Mouse (Mus musculus) CD4-positive helper T cell, adult 2 months (primary cell): ENCODE results near the gene Stam.

ENCODE experiments used
- DNase-seq: peaks from one replicate; pipeline ENCODE4 v3.0.0-alpha.2; 2012; ENCODE audit warnings: low read depth, missing footprints, low spot score

The Stam gene

DNA sequence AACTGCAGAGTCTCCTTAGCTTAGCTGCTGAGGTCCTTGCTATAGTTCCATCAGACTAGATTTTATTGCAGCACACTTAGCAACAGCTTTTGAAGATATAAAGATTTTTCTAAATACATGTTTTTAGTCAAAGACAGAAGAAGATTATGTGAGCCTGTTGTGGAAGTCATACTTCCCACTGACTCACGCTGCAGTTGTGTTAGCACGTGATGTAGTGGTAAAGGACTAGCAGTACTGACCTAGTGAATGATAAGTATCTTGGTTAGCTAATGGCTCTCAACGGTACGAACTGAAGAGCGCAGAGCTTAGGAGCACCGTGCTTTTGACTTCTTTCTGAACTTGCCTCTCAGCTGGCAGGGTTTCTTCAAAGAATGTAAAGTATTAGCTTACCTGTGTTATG, 52.5 kb downstream of the Stam start:
- DNase-seq, result no peak

- DNase-seq, result no peak
Measured at GRCm38 (mm10) chr2:14127629-14128028, 53.7 kb downstream of the Stam start.

- DNase-seq, result peak; percentile 53
Measured at GRCm38 (mm10) chr2:14130641-14131339, 56.9 kb downstream of the Stam start.

DNA sequence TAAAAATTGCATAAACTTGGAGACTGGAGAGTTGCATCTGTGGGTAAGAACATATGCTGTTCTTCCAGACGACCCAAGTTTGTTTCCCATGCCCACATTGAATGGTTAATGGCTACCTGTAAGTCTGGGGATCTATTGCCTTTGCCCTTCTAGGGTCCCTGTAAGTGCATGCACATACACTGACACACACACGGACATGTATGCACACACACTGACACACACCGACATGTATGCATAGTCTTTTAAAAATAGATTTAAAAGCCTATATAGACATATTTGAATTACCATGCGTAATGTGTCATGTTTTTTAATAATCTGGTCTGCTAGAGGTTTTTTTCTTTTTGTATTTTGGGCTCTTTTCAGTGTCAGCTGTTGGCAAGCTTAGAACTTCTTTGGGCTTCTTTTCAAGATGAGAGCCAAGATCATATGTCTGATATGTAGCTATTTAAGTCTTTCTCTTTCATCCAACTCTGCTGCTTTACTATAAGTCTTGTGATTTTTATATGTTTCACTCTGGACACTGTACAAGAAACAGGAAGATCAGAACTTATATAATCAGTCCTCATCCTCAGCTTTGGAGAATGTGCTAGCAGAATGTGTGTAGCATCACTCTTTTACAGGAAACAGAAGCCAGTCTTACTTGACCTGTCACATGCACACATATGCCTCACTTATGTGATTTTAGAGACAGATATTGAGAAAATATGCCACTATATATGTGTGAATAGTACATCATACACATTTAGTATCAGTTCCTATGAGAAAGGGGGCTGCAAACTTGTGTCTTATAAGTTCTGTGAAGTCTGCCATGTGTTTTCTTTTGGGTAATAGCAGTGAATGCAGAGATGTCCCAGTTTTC, 58.8 kb downstream of the Stam start:
- no peak for DNase-seq

DNA sequence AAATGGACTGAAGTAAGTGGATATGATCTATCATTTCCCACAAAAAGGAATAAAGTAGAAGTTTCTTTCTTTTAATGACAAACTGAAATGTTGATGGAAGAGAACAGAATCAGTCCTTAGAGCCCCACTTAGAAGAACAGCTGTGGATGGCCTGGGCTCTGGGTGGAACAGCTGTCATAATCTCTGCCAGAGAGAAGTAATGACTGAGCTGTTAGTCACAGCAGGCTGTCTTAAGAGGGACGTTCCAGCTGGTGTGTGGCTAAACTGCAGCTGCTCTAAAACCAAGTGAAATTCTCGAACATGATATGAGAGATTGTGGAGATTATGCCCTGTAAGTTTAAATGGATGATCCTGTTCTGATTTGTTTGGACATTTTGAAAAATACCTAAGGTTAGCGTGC, 63.0 kb downstream of the Stam start:
- no peak for DNase-seq

GRCm38 (mm10) chr2:14139590-14139989, 65.7 kb downstream of the Stam start:
- DNase-seq, result no peak

- no peak for DNase-seq
Measured at GRCm38 (mm10) chr2:14140044-14140443, 66.1 kb downstream of the Stam start.

DNA sequence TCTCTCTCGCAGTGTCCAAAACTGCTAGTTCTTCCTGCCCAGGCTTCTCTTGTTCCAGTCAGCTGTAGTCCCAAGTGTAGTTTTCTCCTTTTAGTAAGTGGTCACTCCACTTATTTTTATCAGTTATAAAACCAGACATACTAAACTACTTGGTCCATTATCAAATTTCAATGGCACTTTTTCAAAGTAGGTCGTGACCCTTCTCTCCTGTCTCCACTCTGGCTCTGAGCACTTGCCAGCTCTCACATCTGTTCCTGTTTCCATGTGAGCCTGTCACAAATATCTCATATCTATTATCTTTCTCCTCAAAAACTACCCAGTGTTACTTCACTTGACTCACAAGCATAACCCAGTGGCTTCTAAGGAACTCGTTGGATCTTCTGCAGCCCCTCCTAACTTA, 71.4 kb downstream of the Stam start:
- no peak for DNase-seq

DNA sequence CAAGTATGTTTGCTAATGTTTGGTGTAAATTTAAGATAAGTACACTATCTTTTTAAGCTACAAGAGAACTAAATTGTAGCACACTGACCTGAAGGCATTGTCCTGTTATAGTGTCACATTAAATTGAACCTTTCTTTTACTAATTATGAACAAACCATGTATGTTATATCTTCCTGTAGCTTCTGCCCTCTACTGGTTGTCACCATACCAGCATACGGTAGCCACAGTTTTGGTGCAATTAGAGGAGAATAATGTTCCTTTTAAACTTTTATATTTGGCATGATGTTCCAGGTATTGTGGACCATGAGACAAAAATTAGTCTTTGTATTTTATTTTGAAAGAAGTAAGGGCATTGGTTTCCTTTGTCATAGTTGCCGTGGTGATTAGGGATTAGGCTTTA, 73.0 kb downstream of the Stam start:
- peak; percentile 14 for DNase-seq

- no peak for DNase-seq
Measured at GRCm38 (mm10) chr2:14150829-14151228, 76.9 kb downstream of the Stam start.

DNA sequence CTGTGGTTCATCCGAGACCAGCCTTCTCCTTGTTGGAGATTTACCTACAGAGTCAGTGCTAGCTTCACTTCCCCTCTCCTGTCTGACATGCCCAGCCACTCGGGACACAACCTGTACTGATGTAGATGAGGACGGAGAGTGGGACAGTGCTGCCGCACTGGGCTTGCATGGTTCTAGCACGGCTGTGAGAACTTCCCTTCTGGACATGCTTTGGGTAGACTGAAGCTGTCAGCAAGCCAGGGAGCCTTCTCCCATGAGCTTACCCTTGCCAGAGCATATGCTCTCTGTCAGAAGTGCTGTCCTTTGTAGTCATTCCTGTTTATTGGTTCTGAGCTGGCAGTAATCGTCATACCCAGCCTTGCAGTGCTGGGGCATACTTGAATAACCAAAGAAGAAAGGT, 78.0 kb downstream of the Stam start:
- no peak for DNase-seq

GRCm38 (mm10) chr2:14159047-14159446, 85.1 kb downstream of the Stam start:
- no peak for DNase-seq

GRCm38 (mm10) chr2:14159756-14160155, 85.9 kb downstream of the Stam start:
- DNase-seq, result no peak

GRCm38 (mm10) chr2:14164459-14165030, 90.6 kb downstream of the Stam start:
- DNase-seq, result no peak

DNA sequence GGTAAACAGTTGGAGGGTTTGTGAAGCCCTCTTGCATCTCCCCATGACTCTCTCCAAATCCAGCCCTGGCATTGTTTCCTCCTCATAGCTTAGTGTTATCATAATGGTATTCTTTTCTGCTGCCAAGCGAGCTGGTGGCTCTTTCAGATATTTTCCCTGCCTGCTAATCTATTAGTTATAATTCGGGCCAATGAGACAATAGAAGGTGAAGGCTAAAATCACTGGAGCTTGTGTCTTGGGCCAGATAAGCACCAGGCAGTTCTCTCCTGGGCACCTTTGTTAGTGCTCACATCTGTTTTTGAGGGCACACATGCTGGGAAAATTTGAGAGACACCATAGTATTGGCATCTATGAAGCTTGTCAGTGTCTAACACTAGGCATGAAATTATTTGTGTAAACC, 91.2 kb downstream of the Stam start:
- no peak for DNase-seq

DNA sequence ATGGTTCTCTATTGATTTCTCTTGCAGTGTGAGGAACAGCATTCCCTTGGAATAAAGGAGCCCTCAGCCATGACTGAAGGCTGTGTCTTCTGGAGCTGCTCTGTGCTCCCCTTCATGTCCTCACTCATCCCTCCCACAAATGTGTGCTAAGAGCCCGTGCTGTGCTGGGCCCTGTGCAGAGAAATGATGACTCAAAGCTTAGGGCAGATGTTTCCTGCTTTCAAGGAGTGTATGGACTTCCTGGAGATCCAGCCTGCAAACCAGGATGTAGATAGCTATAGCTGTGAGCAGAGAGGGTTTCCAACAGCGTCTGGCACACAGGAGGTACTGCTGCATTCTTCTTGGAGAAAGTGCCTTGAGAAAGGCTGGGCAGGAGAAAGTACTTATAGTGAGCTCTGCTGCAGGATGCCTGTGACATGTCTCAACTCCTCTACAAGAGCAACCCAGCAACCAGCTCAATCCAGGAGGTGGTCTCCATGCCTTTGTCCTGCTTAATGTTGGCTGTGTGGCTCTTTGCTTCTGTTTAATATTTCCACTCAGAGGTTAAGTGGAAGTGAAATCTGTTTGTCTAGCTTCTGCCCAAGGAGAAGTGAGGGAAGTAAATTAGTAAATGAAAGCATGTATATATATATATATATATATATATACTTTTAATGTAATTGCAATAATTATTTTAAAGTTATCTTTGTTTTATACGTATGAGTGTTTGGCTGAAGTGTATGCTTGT, 91.9 kb downstream of the Stam start:
- no peak for DNase-seq

- DNase-seq, result no peak
Measured at GRCm38 (mm10) chr2:14167721-14168120, 93.8 kb downstream of the Stam start.

DNA sequence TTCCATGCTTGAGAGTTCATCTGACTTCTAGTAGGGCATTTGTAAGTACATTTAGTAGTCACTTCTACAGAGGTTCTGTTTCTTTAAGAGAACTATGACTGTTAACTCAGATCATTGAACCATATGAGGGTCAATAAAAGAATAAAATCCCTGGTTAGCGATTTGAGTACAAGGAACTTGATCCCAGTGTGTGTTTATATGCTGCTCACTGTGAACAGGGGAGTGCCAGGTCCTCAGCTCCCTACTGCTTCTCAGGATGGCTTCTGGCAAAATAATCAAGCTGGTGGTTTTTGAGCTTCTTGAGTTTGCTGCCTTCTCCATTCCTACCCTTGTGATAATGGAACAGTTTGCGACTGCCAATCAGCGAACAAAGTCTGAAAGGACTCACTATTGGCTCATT, 100.4 kb downstream of the Stam start, which contains the start of gene Tmem236:
Gene Tmem236 (plus strand): TSS at position 190 of the 400 bp plus-strand sequence.
- DNase-seq, result no peak

DNA sequence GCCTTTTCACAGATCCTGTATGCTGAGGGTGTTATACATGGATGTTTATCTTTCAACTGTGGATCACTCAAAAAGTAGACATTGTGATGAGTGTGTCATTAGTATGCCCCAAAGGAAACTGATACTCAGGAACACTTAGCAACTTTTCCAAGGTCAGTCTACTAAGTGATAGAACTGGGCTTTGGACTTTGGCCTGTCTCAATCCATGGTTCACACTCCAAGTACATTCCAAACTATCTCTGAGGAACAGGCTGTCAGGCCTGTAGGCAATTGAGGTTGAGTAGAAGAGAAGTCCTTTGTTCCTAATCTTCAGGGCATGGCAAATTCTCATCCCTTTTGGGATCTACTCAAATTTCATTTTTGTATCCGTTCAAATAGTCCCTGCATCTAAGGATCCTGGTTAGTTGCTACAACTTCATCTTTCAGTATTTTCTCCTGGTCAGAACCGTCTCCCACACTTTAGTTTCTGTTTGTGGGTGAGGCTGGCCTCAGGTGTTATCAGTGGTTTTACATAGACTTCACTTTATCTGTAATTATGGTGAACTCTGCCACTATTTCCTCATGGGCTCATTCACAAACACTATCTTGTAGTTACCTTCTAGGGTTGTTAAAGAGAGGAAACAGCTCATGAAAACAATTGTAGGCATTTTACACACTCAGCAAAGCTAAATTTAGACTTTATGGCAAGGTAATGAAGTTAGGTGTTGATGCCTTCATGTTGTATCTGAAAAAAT, 102.7 kb downstream of the Stam start:
- DNase-seq, result no peak

DNA sequence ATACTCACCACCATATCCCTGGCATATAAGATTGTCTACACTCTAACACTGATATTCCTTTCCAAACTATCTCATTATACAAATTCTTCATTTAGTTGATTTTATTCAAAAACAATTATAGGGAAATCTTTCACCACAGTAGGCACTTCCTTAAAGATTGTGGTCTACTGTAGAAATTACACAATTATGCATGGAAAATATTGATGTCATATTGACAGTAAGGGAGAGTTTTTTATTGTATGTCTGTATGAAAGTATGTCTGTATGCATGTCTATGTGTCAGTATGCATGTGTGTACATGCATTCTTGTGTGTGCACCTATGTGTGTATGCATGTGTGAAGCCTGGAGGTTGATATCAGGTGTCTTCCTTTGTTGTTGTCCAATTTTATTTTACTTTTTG, 110.5 kb downstream of the Stam start:
- no peak for DNase-seq

- DNase-seq, result no peak
Measured at GRCm38 (mm10) chr2:14190684-14191083, 116.8 kb downstream of the Stam start.
